Mouse (Mus musculus) erythroid progenitor cell, adult 5-6 weeks (primary cell): Measurements from ENCODE around the gene Uba1y. TPM values are rescaled to one million over a fixed set of nuclear protein-coding genes. Genes with fewer than 3 reads are reported as not detected.
"Not testable (repeated sequence)": the region's sequence is repeated elsewhere in the genome, so short reads cannot be mapped to it uniquely, and the experiment has no call there.

ENCODE experiments used
- ATAC-seq: replicated peaks from 2 replicates; pipeline ENCODE4 v1.8.0; 2016; ENCODE audit warnings: moderate number of reproducible peaks, mild to moderate bottlenecking, moderate TSS enrichment, inconsistent platforms; ENCODE audit not compliant: poor library complexity, low FRiP score, severe bottlenecking
- total RNA-seq, 2 experiments: library from RNA; stranded (forward) in 1 of 2; stranded (reverse) in 1 of 2; fragments of 150-400 nt in 1 of 2; fragments of 186-747, 209-891 nt in 1 of 2; gene quantifications; 2 replicates each; pipeline versions ENCODE4 v1.2.3 to v1.2.4; 2015 to 2017; ENCODE audit warnings: low replicate concordance in 2 of 2

Gene Uba1y
- total RNA-seq (2015; ENCODE audit: low replicate concordance) = not detected in 2 replicates
- not detected in 2 replicates for total RNA-seq (2017; ENCODE audit: low replicate concordance)

GRCm38 (mm10) chrY:818396-818795, at the start of gene Uba1y:
Gene Uba1y (plus strand): TSS chrY:818649.
- no peak for ATAC-seq

GRCm38 (mm10) chrY:797309-797708, 21.1 kb upstream of the Uba1y start, which contains the start of gene Zfy1:
Gene Zfy1 (minus strand): TSS chrY:797409.
- ATAC-seq = not testable (repeated sequence)

GRCm38 (mm10) chrY:808991-809661, 9.3 kb upstream of the Uba1y start:
- no peak for ATAC-seq

DNA sequence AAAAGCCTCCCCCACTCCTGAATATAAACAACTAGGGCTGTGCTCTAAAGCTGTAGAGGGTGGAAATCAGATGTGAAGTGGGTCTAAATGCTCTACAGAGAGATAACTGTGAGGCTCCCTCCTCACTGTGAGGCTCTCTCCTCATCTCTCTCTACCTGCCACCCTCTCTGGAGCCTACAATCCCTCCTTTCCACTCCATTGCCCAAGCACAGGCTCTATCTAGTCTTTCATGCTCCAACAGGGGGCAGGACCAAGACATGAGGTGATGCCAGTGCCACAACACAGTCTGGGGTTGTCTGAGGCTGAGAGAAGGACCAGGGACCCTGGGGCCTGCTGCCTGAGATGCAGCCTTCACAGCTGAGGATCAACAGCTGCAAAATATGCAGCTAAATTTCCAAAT, 54.0 kb downstream of the Uba1y start:
- no peak for ATAC-seq

GRCm38 (mm10) chrY:872855-873549, 54.6 kb downstream of the Uba1y start:
- no peak for ATAC-seq

Other genes with a start within 250 kb of the Uba1y start
- not detected in 2 replicates for gene Zfy1, start 21.2 kb upstream of the Uba1y start, total RNA-seq (2015; ENCODE audit: low replicate concordance)
- gene Zfy1, start 21.2 kb upstream of the Uba1y start, total RNA-seq (2017; ENCODE audit: low replicate concordance) = not detected in 2 replicates
- gene Kdm5d, start 79.1 kb downstream of the Uba1y start, total RNA-seq (2015; ENCODE audit: low replicate concordance) = 5.0 and 8.4 TPM in 2 replicates
- gene Kdm5d, start 79.1 kb downstream of the Uba1y start, total RNA-seq (2017; ENCODE audit: low replicate concordance) = 7.0 and 24.1 TPM in 2 replicates
- 100 and 147 TPM in 2 replicates for gene Eif2s3y, start 191.9 kb downstream of the Uba1y start, total RNA-seq (2015; ENCODE audit: low replicate concordance)
- gene Eif2s3y, start 191.9 kb downstream of the Uba1y start, total RNA-seq (2017; ENCODE audit: low replicate concordance) = 103 and 110 TPM in 2 replicates